Comparison of ENCODE assay signal across 13 mouse cellular contexts in the genomic region with DNA sequence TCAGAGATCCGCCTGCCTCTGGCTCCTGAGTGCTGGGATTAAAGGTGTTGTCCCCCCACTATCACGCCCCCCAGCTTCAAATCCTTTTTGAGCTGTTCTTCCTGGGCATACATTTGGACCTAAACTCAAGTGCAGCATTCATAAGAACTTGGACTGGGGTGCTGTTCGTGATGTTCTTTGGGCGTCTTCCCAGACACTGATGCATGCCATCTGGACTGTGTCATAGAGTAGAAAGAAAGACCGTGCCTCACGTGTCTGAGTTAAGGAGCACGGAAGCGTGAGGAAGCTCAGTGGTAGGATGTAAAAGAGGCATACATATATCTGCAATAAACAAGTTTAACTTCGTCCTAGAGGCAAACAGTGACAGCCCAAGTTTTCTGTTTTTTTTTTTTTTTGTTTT. TPM values are rescaled to one million over a fixed set of nuclear protein-coding genes. Genes with fewer than 3 reads are reported as not detected.
A peak's percentile ranks its signal among the peaks of the same experiment; 100 is the strongest.
DNase-seq lines count a peak whose midpoint lies in the region; TF ChIP-seq lines count a peak whose summit lies in the region.
"Had no signal": no experiment of that assay in that cellular context is flagged by ENCODE, and none has a peak within 500 bp of the region (broad histone marks: within the 10 kb centered on the region; RNA-seq: fewer than 3 reads in every experiment).

No protein-coding gene starts in this region.

- intact Hi-C loops in heart, postnatal 14 days (cut with DNase I): no loop called here

- peak; percentile 33 to 47 for DNase-seq in layer of hippocampus, adult 2 months (ENCODE audit: low spot score in 2 of 2)
- no peak for DNase-seq in layer of hippocampus, postnatal 25 days (ENCODE audit: extremely low spot score in 1 of 2, low spot score in 1 of 2)
- DNase-seq in brain, adult 2 months (ENCODE audit: low read depth, low spot score): peak; percentile 76
- peak; percentile 42 to 62 for DNase-seq in heart, postnatal 14 days
- DNase-seq in lung, postnatal 36 days: peak; percentile 61
- no peak for DNase-seq in retina, embryonic 14.5 days (ENCODE audit: low spot score)
- no peak for DNase-seq in testis, postnatal 14 days (ENCODE audit: low spot score)
- DNase-seq: adrenal gland, postnatal 10 days; cerebellum, adult 8-10 months; thymus, postnatal 36 days had no signal

- H3K27ac ChIP-seq in layer of hippocampus, adult 2 months: no peak overlapping the region
- H3K27ac ChIP-seq: embryonic facial prominence, embryonic 15.5 days; hindbrain, embryonic 15.5 days; macrophage had no signal

- TF ChIP-seq CTCF in layer of hippocampus, adult 2 months (conservative IDR thresholded peaks at IDR 0.05): no peak

- no peak overlapping the region for H3K4me3 ChIP-seq in layer of hippocampus, adult 2 months
- H3K4me3 ChIP-seq: embryonic facial prominence, embryonic 15.5 days; hindbrain, embryonic 15.5 days had no signal

RNA-seq across cellular contexts. Expression of a gene that starts 4.7 kb away (rescaled TPM):
- under 1 TPM in 1 of 2 experiments, not detected in 1; 0.18 TPM for total RNA-seq in layer of hippocampus, adult 2 months (2021)
- under 1 TPM in 1 of 2 experiments, not detected in 1; 0.30 TPM for total RNA-seq in layer of hippocampus, postnatal 25 days (2021)
- under 1 TPM; 0.79 to 0.88 TPM for total RNA-seq in heart, postnatal 14 days (2021)

RNA-seq across cellular contexts. Expression of a gene that starts 5.7 kb away (rescaled TPM):
- 10 to 100 TPM; 34.2 to 40.9 TPM for total RNA-seq in layer of hippocampus, adult 2 months (2021)
- 10 to 100 TPM; 24.6 to 29.9 TPM for total RNA-seq in layer of hippocampus, postnatal 25 days (2021)
- total RNA-seq in heart, postnatal 14 days (2021): 10 to 100 TPM; 16.2 to 18.1 TPM

Comparison
In these comparisons a context has a peak if more than half of its experiments do, and no peak if none do; other contexts are left out.
1. DNase-seq: peak in layer of hippocampus, adult 2 months (2 of 2), brain, adult 2 months (single experiment), heart, postnatal 14 days (2 of 2) and lung, postnatal 36 days (single experiment); none in layer of hippocampus, postnatal 25 days (0 of 2), retina, embryonic 14.5 days (single experiment) and testis, postnatal 14 days (single experiment).